Mouse (Mus musculus) liver, adult 2 months (tissue): ENCODE results near the gene Spata45. TPM values are rescaled to one million over a fixed set of nuclear protein-coding genes. Genes with fewer than 3 reads are reported as not detected.

Experiments
- DNase-seq: peaks from one replicate; pipeline ENCODE4 v3.0.0-alpha.2; 2011; ENCODE audit warnings: low read depth, low spot score; ENCODE audit errors: extremely low read depth
- H3K27ac ChIP-seq: fragments of 200-500 bp; replicated peaks from 2 replicates; pipeline ENCODE4 v1.5.1; 2012; ENCODE audit warnings: low read depth, mild to moderate bottlenecking, control low read depth, inconsistent platforms, low read length; ENCODE audit not compliant: insufficient read depth
- H3K27me3 ChIP-seq: fragments of 200-500 bp; 2 replicates; pipeline ENCODE4 v1.6.1; 2012; ENCODE audit warnings: mild to moderate bottlenecking, moderate library complexity, low read length, inconsistent platforms; ENCODE audit not compliant: control insufficient read depth, insufficient read depth
- H3K36me3 ChIP-seq: fragments of 200-500 bp; 2 replicates; pipeline ENCODE4 v1.6.1; 2012; ENCODE audit warnings: low read length, inconsistent platforms; ENCODE audit not compliant: control insufficient read depth, insufficient read depth
- H3K4me1 ChIP-seq: fragments of 200-500 bp; 2 replicates; pipeline ENCODE4 v1.6.1; 2011; ENCODE audit warnings: low read length; ENCODE audit not compliant: control insufficient read depth, insufficient read depth
- H3K4me3 ChIP-seq: fragments of 200-500 bp; 2 replicates; pipeline ENCODE4 v1.5.1; 2011; ENCODE audit warnings: low read depth, mild to moderate bottlenecking, control low read depth, low read length, moderate library complexity; ENCODE audit not compliant: insufficient read depth
- H3K79me2 ChIP-seq: fragments of 200-500 bp; 2 replicates; pipeline ENCODE4 v1.6.1; 2012; ENCODE audit warnings: inconsistent platforms, mild to moderate bottlenecking, low read length, moderate library complexity; ENCODE audit not compliant: control insufficient read depth, insufficient read depth
- H3K9ac ChIP-seq: fragments of 200-500 bp; 2 replicates; pipeline ENCODE4 v1.6.1; 2012; ENCODE audit warnings: low read depth, mild to moderate bottlenecking, control low read depth, inconsistent platforms, low read length
- CTCF ChIP-seq: fragments of 200-500 bp; IDR thresholded peaks from 2 replicates; pipeline ENCODE4 v1.5.1; 2011; ENCODE audit warnings: low read depth, low read length, control low read depth
- POLR2A ChIP-seq: fragments of 200-500 bp; IDR thresholded peaks from 2 replicates; pipeline ENCODE4 v1.6.1; 2011; ENCODE audit warnings: low read length, control low read depth; ENCODE audit not compliant: insufficient read depth; ENCODE audit errors: extremely low read depth
- WGBS: fragments of 180-500 bp; shearing (Covaris S2); methylation state at CpG from one replicate; pipeline ENCODE4 v1.1.7; 2018; 5-methylcytosine and 5-hydroxymethylcytosine counted together
- polyA plus RNA-seq: library from polyadenylated mRNA; depleted of rRNA; stranded (reverse); fragments of >200 nt; gene quantifications from 2 replicates; pipeline ENCODE4 v1.2.3, GENCODE M21; 2012; rRNA removed
- total RNA-seq: library from RNA; depleted of rRNA; stranded (reverse); fragments of >200 nt; gene quantifications from 2 replicates; pipeline ENCODE4 v1.2.3, GENCODE M21; 2014; rRNA removed

Spata45 gene
- total and polyA plus RNA-seq, 2 experiments, result not detected

DNA sequence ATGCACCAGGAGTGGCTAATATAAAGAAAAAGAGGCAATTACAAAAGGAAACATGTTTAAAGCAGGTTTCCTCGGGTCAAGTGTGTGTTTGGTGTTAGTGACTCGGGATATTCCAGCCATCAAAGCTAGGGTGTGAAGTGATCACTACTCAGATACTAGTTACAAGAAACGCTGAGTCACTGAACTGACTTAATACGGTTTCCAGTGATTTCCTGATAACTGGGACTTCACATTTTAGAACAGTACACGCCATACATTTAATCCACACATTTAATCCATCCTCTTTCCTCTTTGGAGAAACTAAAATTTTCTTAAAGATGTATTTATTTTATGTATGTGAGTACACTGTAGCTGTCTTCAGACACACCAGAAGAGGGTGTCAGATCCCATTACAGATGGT lies 51.5 kb downstream of the Spata45 start:
- Histone ChIP-seq H3K27ac (no peak overlapping the region), H3K9ac (no peak overlapping the region), H3K27me3 (no peaks in the 10 kb centered on the region), H3K4me1 (peaks cover 3% of the 10 kb centered on the region; the same call in 1 of the 2 replicates), H3K4me3 (no peak overlapping the region), H3K36me3 (no peaks in the 10 kb centered on the region), H3K79me2 (no peaks in the 10 kb centered on the region)
- WGBS, result 79% methylated on average over 5 of the region's 5 CpGs
- DNase-seq, result no peak
- TF ChIP-seq POLR2A (no peak), CTCF (no peak)

GRCm38 (mm10) chr1:191089355-191089754 lies 52.9 kb downstream of the Spata45 start:
- DNase-seq, result no peak
- H3K36me3 ChIP-seq, result no peaks in the 10 kb centered on the region
- no peaks in the 10 kb centered on the region for H3K27me3 ChIP-seq
- H3K9ac ChIP-seq, result no peak overlapping the region
- TF ChIP-seq POLR2A (no peak), CTCF (no peak)
- H3K4me1 ChIP-seq, result peaks cover 3% of the 10 kb centered on the region; the same call in 1 of the 2 replicates
- no peak overlapping the region for H3K4me3 ChIP-seq
- no peak overlapping the region for H3K27ac ChIP-seq
- WGBS, result 63% methylated on average over 6 of the region's 6 CpGs
- no peaks in the 10 kb centered on the region for H3K79me2 ChIP-seq

- Histone ChIP-seq H3K9ac (no peak overlapping the region), H3K27me3 (no peaks in the 10 kb centered on the region), H3K4me1 (peaks cover 3% of the 10 kb centered on the region; the same call in 1 of the 2 replicates), H3K79me2 (no peaks in the 10 kb centered on the region), H3K36me3 (no peaks in the 10 kb centered on the region), H3K4me3 (no peak overlapping the region), H3K27ac (peak overlapping the region; percentile 32)
- no peak for TF ChIP-seq CTCF
- no peak for TF ChIP-seq POLR2A
- DNase-seq, result no peak
- 78% methylated on average over 8 of the region's 8 CpGs for WGBS
Measured at GRCm38 (mm10) chr1:191092050-191092449, 55.6 kb downstream of the Spata45 start.

Other genes with a start within 250 kb of the Spata45 start
- 9.2 and 12.6 TPM in 2 replicates for gene Rps6kc1, start 124.9 kb upstream of the Spata45 start, total RNA-seq
- 5.7 and 8.1 TPM in 2 replicates for gene Rps6kc1, start 124.9 kb upstream of the Spata45 start, polyA plus RNA-seq
- gene Angel2, start 111.5 kb upstream of the Spata45 start, total RNA-seq, result 20.4 and 20.7 TPM in 2 replicates
- gene Angel2, start 111.5 kb upstream of the Spata45 start, polyA plus RNA-seq, result 11.4 and 11.7 TPM in 2 replicates
- under 0.01 TPM in 1 of 2 replicates, not detected in the other for gene Vash2, start 57.3 kb upstream of the Spata45 start, total RNA-seq
- gene Vash2, start 57.3 kb upstream of the Spata45 start, polyA plus RNA-seq, result not detected in 2 replicates
- 4.0 and 4.1 TPM in 2 replicates for gene Flvcr1, start 10.5 kb upstream of the Spata45 start, total RNA-seq
- gene Flvcr1, start 10.5 kb upstream of the Spata45 start, polyA plus RNA-seq, result 2.1 and 2.7 TPM in 2 replicates
- gene Tatdn3, start 26.3 kb downstream of the Spata45 start, total RNA-seq, result 9.3 and 16.3 TPM in 2 replicates
- gene Tatdn3, start 26.3 kb downstream of the Spata45 start, polyA plus RNA-seq, result 5.0 and 9.4 TPM in 2 replicates
- 0.34 and 0.46 TPM in 2 replicates for gene Nsl1, start 26.4 kb downstream of the Spata45 start, total RNA-seq
- 0.04 and 0.11 TPM in 2 replicates for gene Nsl1, start 26.4 kb downstream of the Spata45 start, polyA plus RNA-seq
- gene Batf3, start 61.2 kb downstream of the Spata45 start, total RNA-seq, result 1.6 and 2.2 TPM in 2 replicates
- 2.5 and 2.9 TPM in 2 replicates for gene Batf3, start 61.2 kb downstream of the Spata45 start, polyA plus RNA-seq
- not detected in 2 replicates for gene Fam71a, start 128.2 kb downstream of the Spata45 start, total RNA-seq
- gene Fam71a, start 128.2 kb downstream of the Spata45 start, polyA plus RNA-seq, result not detected in 2 replicates
- 0.55 and 1.1 TPM in 2 replicates for gene Atf3, start 181.4 kb downstream of the Spata45 start, total RNA-seq
- gene Atf3, start 181.4 kb downstream of the Spata45 start, polyA plus RNA-seq, result 0.55 and 0.81 TPM in 2 replicates